Mouse (Mus musculus): Measurements from ENCODE around the gene Dynll1. TPM values are rescaled to one million over a fixed set of nuclear protein-coding genes. Genes with fewer than 3 reads are reported as not detected.

Gene Dynll1
- polyA plus RNA-seq (2017; shearing (Covaris generic)), result 316 TPM

GRCm38 (mm10) chr5:115300792-115301614 is at the start of gene Dynll1:
Gene Dynll1, minus strand, starts transcription at chr5:115300999.

GRCm38 (mm10) chr5:115348546-115349224 is 47.9 kb upstream of the Dynll1 start, which contains the start of gene Cox6a1:
Gene Cox6a1, minus strand, starts transcription at chr5:115348981.

GRCm38 (mm10) chr5:115340577-115341313 is 39.9 kb upstream of the Dynll1 start, which contains the start of the genes Gatc and Triap1:
Gene Gatc, minus strand, starts transcription at chr5:115341178.
Gene Triap1, plus strand, starts transcription at chr5:115341225.

GRCm38 (mm10) chr5:115326875-115327609 is 26.2 kb upstream of the Dynll1 start, which contains the start of gene Srsf9:
Gene Srsf9, plus strand, starts transcription at chr5:115327177.

GRCm38 (mm10) chr5:115279226-115280049 is 21.4 kb downstream of the Dynll1 start, which contains the start of gene Coq5:
Gene Coq5, plus strand, starts transcription at chr5:115279666.

GRCm38 (mm10) chr5:115272812-115273548 is 27.8 kb downstream of the Dynll1 start, which contains the start of gene Rnf10:
Gene Rnf10, minus strand, starts transcription at chr5:115272898.

Other genes with a start within 250 kb of the Dynll1 start
- not detected for gene Gm10401, start 202.7 kb downstream of the Dynll1 start, polyA plus RNA-seq (2017; shearing (Covaris generic))
- 20.8 TPM for gene Acads, start 181.7 kb downstream of the Dynll1 start, polyA plus RNA-seq (2017; shearing (Covaris generic))
- 38.8 TPM for gene Unc119b, start 166.0 kb downstream of the Dynll1 start, polyA plus RNA-seq (2017; shearing (Covaris generic))
- 101 TPM for gene Mlec, start 142.8 kb downstream of the Dynll1 start, polyA plus RNA-seq (2017; shearing (Covaris generic))
- gene Cabp1, start 106.6 kb downstream of the Dynll1 start, polyA plus RNA-seq (2017; shearing (Covaris generic)), result not detected
- 216 TPM for gene Pop5, start 65.2 kb downstream of the Dynll1 start, polyA plus RNA-seq (2017; shearing (Covaris generic))
- 168 TPM for gene Rnf10, start 28.1 kb downstream of the Dynll1 start, polyA plus RNA-seq (2017; shearing (Covaris generic))
- gene Coq5, start 21.3 kb downstream of the Dynll1 start, polyA plus RNA-seq (2017; shearing (Covaris generic)), result 44.7 TPM
- gene Srsf9, start 26.2 kb upstream of the Dynll1 start, polyA plus RNA-seq (2017; shearing (Covaris generic)), result 72.7 TPM
- 9.4 TPM for gene Gatc, start 40.2 kb upstream of the Dynll1 start, polyA plus RNA-seq (2017; shearing (Covaris generic))
- 33.6 TPM for gene Triap1, start 40.2 kb upstream of the Dynll1 start, polyA plus RNA-seq (2017; shearing (Covaris generic))
- 471 TPM for gene Cox6a1, start 48.0 kb upstream of the Dynll1 start, polyA plus RNA-seq (2017; shearing (Covaris generic))
- 0.21 TPM for gene Msi1, start 128.6 kb upstream of the Dynll1 start, polyA plus RNA-seq (2017; shearing (Covaris generic))
- not detected for gene Pla2g1b, start 165.3 kb upstream of the Dynll1 start, polyA plus RNA-seq (2017; shearing (Covaris generic))
- 9.6 TPM for gene Sirt4, start 183.7 kb upstream of the Dynll1 start, polyA plus RNA-seq (2017; shearing (Covaris generic))
- gene Pxn, start 205.7 kb upstream of the Dynll1 start, polyA plus RNA-seq (2017; shearing (Covaris generic)), result 69.9 TPM

All from naive thymus-derived CD4-positive, alpha-beta T cell, adult 5 months (primary cell).